Mouse (Mus musculus) urinary bladder, postnatal 25 days (tissue): ENCODE measurements around the gene Stk4.

Source experiments
- DNase-seq: peaks from one replicate; pipeline ENCODE4 v3.0.0; 2022; ENCODE audit warnings: low spot score

Gene Stk4

GRCm38 (mm10) chr2:164128576-164129411 is 58.7 kb downstream of the Stk4 start:
- no peak for DNase-seq

- no peak for DNase-seq
Observed at GRCm38 (mm10) chr2:164131586-164131985, 61.5 kb downstream of the Stk4 start.

- no peak for DNase-seq
Observed at GRCm38 (mm10) chr2:164134563-164134962, 64.4 kb downstream of the Stk4 start.

GRCm38 (mm10) chr2:164135367-164135766 is 65.2 kb downstream of the Stk4 start:
- DNase-seq, result no peak

- DNase-seq, result no peak
Observed at GRCm38 (mm10) chr2:164136393-164136792, 66.3 kb downstream of the Stk4 start.

GRCm38 (mm10) chr2:164137754-164138153 is 67.6 kb downstream of the Stk4 start:
- DNase-seq, result no peak

- no peak for DNase-seq
Observed at GRCm38 (mm10) chr2:164142021-164142420, 71.9 kb downstream of the Stk4 start.

GRCm38 (mm10) chr2:164144025-164144424 is 73.9 kb downstream of the Stk4 start:
- DNase-seq, result no peak

- DNase-seq, result no peak
Observed at GRCm38 (mm10) chr2:164144541-164144940, 74.4 kb downstream of the Stk4 start.

GRCm38 (mm10) chr2:164146556-164146955 is 76.4 kb downstream of the Stk4 start:
- no peak for DNase-seq

- no peak for DNase-seq
Observed at GRCm38 (mm10) chr2:164150086-164150760, 80.1 kb downstream of the Stk4 start.

GRCm38 (mm10) chr2:164152341-164152740 is 82.2 kb downstream of the Stk4 start:
- DNase-seq, result no peak

- DNase-seq, result no peak
Observed at GRCm38 (mm10) chr2:164154007-164154406, 83.9 kb downstream of the Stk4 start.

- no peak for DNase-seq
Observed at GRCm38 (mm10) chr2:164156158-164156557, 86.0 kb downstream of the Stk4 start.

- no peak for DNase-seq
Observed at GRCm38 (mm10) chr2:164158838-164159237, 88.7 kb downstream of the Stk4 start.

- no peak for DNase-seq
Observed at GRCm38 (mm10) chr2:164161515-164162055, 91.5 kb downstream of the Stk4 start.

GRCm38 (mm10) chr2:164164941-164165340 is 94.8 kb downstream of the Stk4 start:
- no peak for DNase-seq

- no peak for DNase-seq
Observed at GRCm38 (mm10) chr2:164167752-164168570, 97.8 kb downstream of the Stk4 start.

GRCm38 (mm10) chr2:164168571-164168946 is 98.4 kb downstream of the Stk4 start:
- no peak for DNase-seq

GRCm38 (mm10) chr2:164170326-164170725 is 100.2 kb downstream of the Stk4 start:
- DNase-seq, result no peak

- DNase-seq, result no peak
Observed at GRCm38 (mm10) chr2:164170902-164171301, 100.8 kb downstream of the Stk4 start, which contains the start of gene Kcns1. Kcns1 (minus strand) TSS chr2:164171113.

- no peak for DNase-seq
Observed at GRCm38 (mm10) chr2:164173394-164173793, 103.3 kb downstream of the Stk4 start.
